Mouse (Mus musculus) heart, adult 2 months (tissue): ENCODE measurements around the gene Acad12.

Source experiments
- CTCF ChIP-seq: fragments of 200-600 bp; IDR thresholded peaks from 2 replicates; pipeline ENCODE4 v1.8.1; 2022; ENCODE audit warnings: antibody characterized with exemption, mild to moderate bottlenecking, moderate library complexity
- POLR2A ChIP-seq: fragments of 200-500 bp; IDR thresholded peaks from 2 replicates; pipeline ENCODE4 v1.6.1; 2011; ENCODE audit warnings: mild to moderate bottlenecking, low read depth, low read length, control low read depth; ENCODE audit not compliant: insufficient read depth

DNA sequence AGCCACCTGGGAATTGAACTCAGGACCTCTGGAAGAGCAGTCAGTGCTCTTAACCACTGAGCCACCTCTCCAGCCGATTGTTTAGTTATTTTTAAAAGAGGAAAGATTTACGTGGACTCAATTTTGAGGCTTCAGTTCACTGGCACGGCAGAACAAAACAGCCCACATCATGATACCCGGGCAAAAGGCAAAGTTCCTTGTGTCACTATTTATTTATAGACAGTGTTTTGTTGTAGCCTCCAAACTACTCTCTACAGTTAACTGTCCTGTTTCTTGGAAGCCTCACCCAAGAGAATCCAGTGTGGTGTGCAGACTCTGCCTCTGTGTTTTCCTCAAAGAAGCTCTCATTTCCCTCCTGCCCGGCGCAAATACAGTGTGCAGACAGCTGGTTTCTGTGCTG, 6.7 kb downstream of the Acad12 start:
- no peak for TF ChIP-seq CTCF
- TF ChIP-seq POLR2A, result no peak
